Mouse (Mus musculus) activated CD4-positive, CD25-positive, alpha-beta regulatory T cell, adult 4 months (primary cell): ENCODE results near the gene Prss46. TPM values are rescaled to one million over a fixed set of nuclear protein-coding genes. Genes with fewer than 3 reads are reported as not detected.
"Not testable (repeated sequence)": the region's sequence is repeated elsewhere in the genome, so short reads cannot be mapped to it uniquely, and the experiment has no call there.

Source experiments
- ATAC-seq: one replicate; pipeline ENCODE4 v1.8.0; 2017
- polyA plus RNA-seq, 2 experiments: library from polyadenylated mRNA; unstranded; fragments of 100-300 nt; shearing (Covaris generic); gene quantifications; one replicate each; pipeline ENCODE4 v1.2.1; 2017

Prss46 gene
- polyA plus RNA-seq, result not detected

GRCm38 (mm10) chr9:110844206-110844605, at the start of gene Prss46:
Gene Prss46 (plus strand): TSS chr9:110844506.
- no peak for ATAC-seq

- ATAC-seq, result no peak
Measured at GRCm38 (mm10) chr9:110797013-110797412, 47.3 kb upstream of the Prss46 start.

GRCm38 (mm10) chr9:110797866-110798265, 46.4 kb upstream of the Prss46 start, which contains the start of gene Prss42:
Gene Prss42 (plus strand): TSS chr9:110798166.
- ATAC-seq, result no peak

- ATAC-seq, result no peak
Measured at GRCm38 (mm10) chr9:110800834-110801479, 43.3 kb upstream of the Prss46 start.

- ATAC-seq, result no peak
Measured at GRCm38 (mm10) chr9:110803294-110803693, 41.0 kb upstream of the Prss46 start.

- no peak for ATAC-seq
Measured at GRCm38 (mm10) chr9:110810051-110810450, 34.3 kb upstream of the Prss46 start.

- no peak for ATAC-seq
Measured at GRCm38 (mm10) chr9:110813789-110814188, 30.5 kb upstream of the Prss46 start, which contains the start of gene Prss44. Gene Prss44 (plus strand): TSS chr9:110813994.

- ATAC-seq, result not testable (repeated sequence)
Measured at GRCm38 (mm10) chr9:110820546-110820945, 23.8 kb upstream of the Prss46 start.

- no peak for ATAC-seq
Measured at GRCm38 (mm10) chr9:110821436-110821835, 22.9 kb upstream of the Prss46 start.

GRCm38 (mm10) chr9:110825426-110825825, 18.9 kb upstream of the Prss46 start:
- no peak for ATAC-seq

- no peak for ATAC-seq
Measured at GRCm38 (mm10) chr9:110825832-110826231, 18.5 kb upstream of the Prss46 start.

GRCm38 (mm10) chr9:110826390-110826789, 17.9 kb upstream of the Prss46 start, which contains the start of gene Prss43:
Gene Prss43 (plus strand): TSS chr9:110826690.
- ATAC-seq, result no peak

- ATAC-seq, result no peak
Measured at GRCm38 (mm10) chr9:110833021-110833420, 11.3 kb upstream of the Prss46 start.

- no peak for ATAC-seq
Measured at GRCm38 (mm10) chr9:110834411-110834810, 9.9 kb upstream of the Prss46 start, which contains the start of gene Prss45. Gene Prss45 (plus strand): TSS chr9:110834588.

GRCm38 (mm10) chr9:110834961-110835360, 9.3 kb upstream of the Prss46 start:
- no peak for ATAC-seq

- ATAC-seq, result no peak
Measured at GRCm38 (mm10) chr9:110836112-110836511, 8.2 kb upstream of the Prss46 start.

- no peak for ATAC-seq
Measured at GRCm38 (mm10) chr9:110840905-110841304, 3.4 kb upstream of the Prss46 start.

GRCm38 (mm10) chr9:110841438-110841837, 2.9 kb upstream of the Prss46 start:
- no peak for ATAC-seq

GRCm38 (mm10) chr9:110849162-110849561, 4.9 kb downstream of the Prss46 start:
- ATAC-seq, result no peak

GRCm38 (mm10) chr9:110855903-110856302, 11.6 kb downstream of the Prss46 start:
- no peak for ATAC-seq

GRCm38 (mm10) chr9:110856920-110857319, 12.6 kb downstream of the Prss46 start:
- no peak for ATAC-seq

GRCm38 (mm10) chr9:110857781-110858472, 13.6 kb downstream of the Prss46 start, which contains the start of gene Prss50:
Gene Prss50 (plus strand): TSS chr9:110857967.
- no peak for ATAC-seq

- ATAC-seq, result no peak
Measured at GRCm38 (mm10) chr9:110858523-110858922, 14.2 kb downstream of the Prss46 start.
